Mouse (Mus musculus): ENCODE results near the gene Crybg2. TPM values are rescaled to one million over a fixed set of nuclear protein-coding genes. Genes with fewer than 3 reads are reported as not detected.

Crybg2 gene
- total RNA-seq, 2 experiments from 2014 or later = not detected

- DNase-seq = no peak
Measured at GRCm38 (mm10) chr4:134058166-134058715, 2.4 kb upstream of the Crybg2 start.

GRCm38 (mm10) chr4:134058908-134059307, 1.7 kb upstream of the Crybg2 start:
- DNase-seq = no peak

GRCm38 (mm10) chr4:134061166-134061830, 683 bp downstream of the Crybg2 start:
- DNase-seq = no peak

GRCm38 (mm10) chr4:134061944-134062446, 1.4 kb downstream of the Crybg2 start:
- DNase-seq = no peak

- no peak for DNase-seq
Measured at GRCm38 (mm10) chr4:134062561-134062960, 1.9 kb downstream of the Crybg2 start.

GRCm38 (mm10) chr4:134065431-134066004, 4.9 kb downstream of the Crybg2 start:
- DNase-seq = no peak

GRCm38 (mm10) chr4:134067383-134067782, 6.8 kb downstream of the Crybg2 start:
- no peak for DNase-seq

GRCm38 (mm10) chr4:134067833-134068544, 7.4 kb downstream of the Crybg2 start:
- no peak for DNase-seq

GRCm38 (mm10) chr4:134068793-134069580, 8.4 kb downstream of the Crybg2 start:
- DNase-seq = no peak

GRCm38 (mm10) chr4:134078694-134079093, 18.1 kb downstream of the Crybg2 start:
- DNase-seq = peak; percentile 68

- no peak for DNase-seq
Measured at GRCm38 (mm10) chr4:134080674-134081073, 20.1 kb downstream of the Crybg2 start.

- peak; percentile 45 for DNase-seq
Measured at GRCm38 (mm10) chr4:134081730-134082386, 21.2 kb downstream of the Crybg2 start.

- DNase-seq = no peak
Measured at GRCm38 (mm10) chr4:134082460-134082859, 21.8 kb downstream of the Crybg2 start.

GRCm38 (mm10) chr4:134084999-134085398, 24.4 kb downstream of the Crybg2 start:
- DNase-seq = no peak

GRCm38 (mm10) chr4:134087412-134087811, 26.8 kb downstream of the Crybg2 start:
- DNase-seq = peak; percentile 47

GRCm38 (mm10) chr4:134089029-134089428, 28.4 kb downstream of the Crybg2 start:
- DNase-seq = no peak

- no peak for DNase-seq
Measured at GRCm38 (mm10) chr4:134090521-134091224, 30.1 kb downstream of the Crybg2 start.

GRCm38 (mm10) chr4:134091225-134091529, 30.6 kb downstream of the Crybg2 start:
- no peak for DNase-seq

GRCm38 (mm10) chr4:134092382-134093288, 32.0 kb downstream of the Crybg2 start:
- peak; percentile 69 for DNase-seq

- no peak for DNase-seq
Measured at GRCm38 (mm10) chr4:134094004-134094564, 33.5 kb downstream of the Crybg2 start.

All from heart, postnatal 4 days (tissue).